Mouse (Mus musculus) left cerebral cortex, adult 2 months (tissue): ENCODE results near the gene Pxk. TPM values are rescaled to one million over a fixed set of nuclear protein-coding genes. Genes with fewer than 3 reads are reported as not detected.
"Not testable (repeated sequence)": the region's sequence is repeated elsewhere in the genome, so short reads cannot be mapped to it uniquely, and the experiment has no call there.

Source experiments
- DNase-seq, 2 experiments: peaks; one replicate each; pipeline ENCODE4 v3.0.0; 2021 to 2022; ENCODE audit warnings: low spot score in 2 of 2, mixed read lengths in 1 of 2; ENCODE audit errors: extremely low spot score in 1 of 2
- H3K27ac ChIP-seq: fragments of 200-600 bp; 2 replicates; pipeline ENCODE4 v1.8.1; 2022
- H3K4me3 ChIP-seq: fragments of 200-600 bp; 2 replicates; pipeline ENCODE4 v1.8.1; 2022
- CTCF ChIP-seq: fragments of 200-600 bp; IDR thresholded peaks from 2 replicates; pipeline ENCODE4 v1.8.1; 2022; ENCODE audit warnings: antibody characterized with exemption, mild to moderate bottlenecking, moderate library complexity
- intact Hi-C: fragments of 180-260 bp; cut with DNase I; formaldehyde crosslinking; loops from one replicate; pipeline ENCODE4 v1.15.1; 2025
- total RNA-seq, 2 experiments: library from RNA; stranded (reverse); gene quantifications; 2 replicates each; pipeline ENCODE4 v1.2.3; 2021

Pxk gene
- total RNA-seq, 2 experiments from 2014 or later, result 34.5 to 36.6 TPM

DNA sequence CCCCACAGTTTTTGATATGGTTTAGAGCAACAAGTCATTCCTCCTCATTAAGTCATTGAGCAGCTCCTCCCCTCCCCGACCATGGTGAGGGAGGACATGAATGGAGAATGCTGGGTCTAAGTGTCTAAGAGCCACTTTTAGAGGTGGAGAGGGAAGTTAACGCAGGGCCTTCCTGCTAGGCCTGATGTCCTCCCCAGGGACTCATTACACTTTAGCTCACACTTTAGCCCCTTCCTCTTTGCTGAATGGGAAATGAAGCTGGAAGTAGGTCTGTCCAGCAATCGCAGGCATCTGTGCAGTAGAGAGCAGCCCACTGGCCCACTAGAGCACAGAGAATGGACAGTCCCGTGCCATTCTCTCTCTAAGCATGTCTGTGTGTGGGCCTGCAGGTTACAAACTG is 10.0 kb downstream of the Pxk start:
- Histone ChIP-seq H3K27ac (no peak overlapping the region), H3K4me3 (no peak overlapping the region)
- intact Hi-C loops, result no loop called here
- no peak for TF ChIP-seq CTCF
- DNase-seq, result no peak

GRCm38 (mm10) chr14:8108976-8109375 is 11.0 kb downstream of the Pxk start:
- no peak for DNase-seq
- intact Hi-C loops, result no loop called here

DNA sequence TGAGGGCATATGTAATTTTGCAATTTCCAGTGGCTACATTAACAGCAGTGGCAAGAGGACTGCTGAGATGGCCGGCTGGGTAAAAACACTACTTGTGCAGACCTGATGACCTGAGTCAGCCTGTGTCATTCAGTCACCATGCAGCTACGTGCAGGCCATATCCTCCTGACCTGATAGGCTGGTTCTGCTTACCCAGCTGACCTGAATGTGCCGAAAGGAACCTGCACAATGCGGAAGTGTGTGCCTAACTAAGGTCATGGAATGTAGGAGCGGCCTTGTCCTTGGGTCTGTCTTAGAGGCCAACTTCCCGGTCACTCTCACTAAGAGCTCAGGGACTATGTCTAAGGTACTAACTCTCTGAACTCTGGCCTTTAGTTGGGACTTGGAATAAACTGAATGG is 13.5 kb downstream of the Pxk start:
- DNase-seq, result no peak
- no peak for TF ChIP-seq CTCF
- no peak overlapping the region for H3K27ac ChIP-seq
- H3K4me3 ChIP-seq, result no peak overlapping the region
- intact Hi-C loops, result no loop called here

More at GRCm38 (mm10) chr14:8108976-8109375, 11.0 kb downstream of the Pxk start:
- no peak for TF ChIP-seq CTCF
- H3K27ac ChIP-seq, result no peak overlapping the region
- no peak overlapping the region for H3K4me3 ChIP-seq

- DNase-seq, result no peak
- TF ChIP-seq CTCF, result no peak
- intact Hi-C loops, result no loop called here
- no peak overlapping the region for H3K27ac ChIP-seq
- no peak overlapping the region for H3K4me3 ChIP-seq
Observed at GRCm38 (mm10) chr14:8112036-8112435, 14.0 kb downstream of the Pxk start.

DNA sequence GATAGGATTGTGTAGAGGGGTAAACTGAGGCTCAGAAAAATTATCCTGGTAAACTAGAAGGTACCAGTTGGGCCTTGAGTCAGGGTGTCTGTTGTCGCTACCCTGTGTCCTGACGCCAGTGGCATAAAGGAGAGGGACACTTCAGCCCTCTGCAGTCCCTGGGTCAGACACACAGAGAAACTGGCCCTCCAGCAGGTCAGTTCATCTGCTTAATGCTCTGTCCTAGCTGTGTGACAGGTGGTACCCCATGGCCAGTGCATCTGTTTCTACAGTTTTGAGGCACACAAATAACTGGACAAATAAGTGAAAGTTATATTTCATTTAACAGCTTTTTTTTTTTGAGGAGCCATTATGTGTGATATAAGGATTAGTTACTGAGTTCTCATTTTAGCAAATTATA is 15.6 kb downstream of the Pxk start:
- TF ChIP-seq CTCF, result no peak
- intact Hi-C loops, result no loop called here
- DNase-seq, result no peak
- Histone ChIP-seq H3K27ac (no peak overlapping the region), H3K4me3 (no peak overlapping the region)

DNA sequence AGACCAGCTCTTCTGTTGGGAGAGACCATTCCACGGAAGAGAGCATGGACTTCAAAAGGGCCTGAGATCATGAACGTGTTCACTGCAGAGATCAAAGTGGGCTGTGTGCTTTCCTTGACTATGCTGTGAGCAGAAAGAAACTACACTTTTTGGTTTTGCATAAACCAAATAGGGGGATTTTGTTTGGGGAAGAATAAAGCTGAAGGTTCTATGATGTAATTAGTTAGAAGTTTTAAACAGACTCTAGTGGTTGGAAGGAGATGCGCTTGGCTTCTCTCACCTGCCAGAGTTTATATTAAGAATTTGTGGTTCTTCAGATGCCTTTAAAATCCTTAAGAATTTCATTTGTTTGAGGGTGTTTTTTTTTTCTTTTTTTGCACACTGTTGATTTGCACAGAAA is 16.3 kb downstream of the Pxk start:
- no peak overlapping the region for H3K27ac ChIP-seq
- no peak for TF ChIP-seq CTCF
- no peak for DNase-seq
- intact Hi-C loops, result no loop called here
- no peak overlapping the region for H3K4me3 ChIP-seq

DNA sequence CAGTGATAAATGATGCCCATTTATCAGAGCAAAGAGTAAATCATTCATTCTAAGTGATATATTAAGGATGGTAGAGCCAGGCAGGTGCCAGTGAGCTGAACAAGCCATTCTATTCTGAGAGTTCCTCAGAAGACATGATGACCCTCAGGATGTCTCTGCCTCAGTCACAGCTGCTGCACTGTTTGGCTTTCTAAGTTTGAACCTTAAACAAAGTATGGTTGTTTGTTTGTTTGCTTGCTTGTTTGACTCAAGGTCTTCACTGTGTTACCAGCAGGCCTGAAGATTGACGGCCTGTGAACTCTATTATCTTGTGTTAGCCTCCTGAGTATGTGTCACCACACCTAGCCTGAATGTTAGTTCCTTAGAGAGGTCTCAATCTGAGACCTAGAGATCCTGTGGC is 16.7 kb downstream of the Pxk start:
- Histone ChIP-seq H3K27ac (no peak overlapping the region), H3K4me3 (no peak overlapping the region)
- DNase-seq, result no peak
- TF ChIP-seq CTCF, result no peak
- intact Hi-C loops, result no loop called here

DNA sequence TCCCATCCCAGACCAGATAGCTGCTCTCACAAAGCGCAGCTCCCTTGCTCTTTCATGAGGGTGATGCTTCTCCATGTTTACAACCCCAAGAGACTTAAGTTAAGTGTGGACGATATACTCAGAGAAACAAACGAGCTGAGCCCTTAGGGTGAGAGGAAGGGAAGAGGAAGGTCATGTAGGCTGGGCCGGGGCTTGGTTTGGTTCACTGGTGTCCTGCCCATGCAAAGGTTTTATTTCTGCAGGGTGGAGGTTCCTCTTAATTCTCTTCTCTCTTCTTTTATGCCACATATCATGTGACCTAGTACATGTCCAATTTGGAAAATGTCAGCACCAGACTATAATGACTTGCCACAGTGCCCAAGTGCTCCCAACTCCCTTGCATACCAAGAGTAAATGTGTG is 17.8 kb downstream of the Pxk start:
- H3K27ac ChIP-seq, result no peak overlapping the region
- no peak for DNase-seq
- no peak overlapping the region for H3K4me3 ChIP-seq
- TF ChIP-seq CTCF, result no peak
- intact Hi-C loops, result no loop called here

DNA sequence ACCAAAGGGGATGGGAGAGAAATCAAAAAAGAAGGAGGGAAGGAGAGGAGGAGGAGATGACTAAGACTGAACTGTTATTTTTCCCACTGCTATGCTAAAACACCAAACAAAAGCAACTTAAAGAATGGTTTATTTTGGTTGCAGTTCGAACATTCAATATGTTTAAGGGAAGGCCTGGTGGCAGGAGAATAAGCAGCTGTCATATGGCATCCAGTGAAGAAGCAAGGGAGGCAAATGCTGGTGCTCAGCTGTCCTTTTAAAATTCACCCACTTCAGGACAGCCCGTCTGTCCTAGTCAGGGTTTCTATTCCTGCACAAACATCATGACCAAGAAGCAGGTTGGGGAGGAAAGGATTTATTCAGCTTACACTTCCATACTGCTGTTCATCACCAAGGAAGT is 19.4 kb downstream of the Pxk start:
- no peak for TF ChIP-seq CTCF
- intact Hi-C loops, result no loop called here
- H3K4me3 ChIP-seq, result no peak overlapping the region
- no peak for DNase-seq
- no peak overlapping the region for H3K27ac ChIP-seq

DNA sequence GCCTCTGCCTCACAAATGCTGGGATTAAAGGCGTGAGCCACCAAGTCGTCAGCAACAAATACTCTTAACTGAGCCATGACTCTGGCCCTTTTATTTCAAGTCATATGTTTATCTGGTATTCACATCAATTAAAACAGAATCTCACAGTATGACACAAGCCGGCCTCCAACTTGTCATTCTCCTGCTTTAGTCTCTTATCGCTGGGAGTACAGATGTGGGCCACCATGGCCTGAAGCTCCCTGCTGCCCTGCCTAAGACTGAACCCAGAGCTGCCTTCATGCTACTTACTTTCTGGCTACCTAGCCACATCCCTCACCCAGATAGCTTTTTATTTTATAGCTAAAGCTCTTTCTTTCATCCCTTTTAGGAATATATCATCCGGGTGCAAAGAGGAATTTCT is 21.4 kb downstream of the Pxk start:
- no peak for DNase-seq
- intact Hi-C loops, result no loop called here
- Histone ChIP-seq H3K4me3 (no peak overlapping the region), H3K27ac (no peak overlapping the region)
- no peak for TF ChIP-seq CTCF

GRCm38 (mm10) chr14:8119904-8120303 is 21.9 kb downstream of the Pxk start:
- H3K4me3 ChIP-seq, result no peak overlapping the region
- intact Hi-C loops, result no loop called here
- H3K27ac ChIP-seq, result no peak overlapping the region
- DNase-seq, result no peak
- no peak for TF ChIP-seq CTCF

DNA sequence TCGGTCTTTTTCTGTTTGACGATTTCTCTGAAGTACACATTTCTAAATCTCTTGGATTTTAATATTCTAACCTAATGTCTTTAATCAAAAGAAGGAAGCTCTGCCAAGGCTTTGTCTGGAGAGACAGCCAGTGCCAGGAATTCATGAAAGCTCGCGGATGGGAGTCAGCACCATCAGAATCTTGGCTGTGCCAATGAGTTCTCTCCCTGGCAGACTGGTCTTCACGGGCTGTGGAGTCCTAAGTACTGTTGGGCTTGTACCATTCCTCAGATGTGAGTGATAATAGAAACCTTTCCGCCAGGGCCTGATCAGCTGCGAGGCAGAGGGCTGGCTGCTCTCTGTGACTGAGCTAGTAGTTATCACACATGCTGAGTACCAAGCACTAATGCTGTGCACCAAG is 25.1 kb downstream of the Pxk start:
- Histone ChIP-seq H3K27ac (no peak overlapping the region), H3K4me3 (no peak overlapping the region)
- no peak for TF ChIP-seq CTCF
- intact Hi-C loops, result no loop called here
- no peak for DNase-seq

DNA sequence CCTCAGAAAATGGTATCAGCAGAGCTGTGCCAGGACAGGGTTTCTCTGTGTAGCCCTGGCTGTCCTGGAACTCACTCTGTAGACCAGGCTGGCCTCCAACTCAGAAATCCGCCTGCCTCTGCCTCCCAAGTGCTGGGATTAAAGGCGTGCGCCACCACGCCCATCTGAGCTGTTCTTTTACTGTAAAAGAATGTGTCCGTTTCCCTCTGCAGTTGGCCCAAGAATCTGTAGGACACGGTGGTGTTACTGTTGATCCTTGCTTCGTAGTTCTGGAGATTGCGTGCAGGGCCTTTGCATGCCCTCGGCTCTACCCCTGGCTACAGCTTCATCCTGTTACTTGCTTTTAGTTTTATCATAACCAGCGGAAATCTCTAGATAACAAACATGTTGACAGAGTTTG is 25.6 kb downstream of the Pxk start:
- intact Hi-C loops, DNase-seq, H3K27ac ChIP-seq, H3K4me3 ChIP-seq: not testable (repeated sequence)
